Mouse (Mus musculus) lung, embryonic 14.5 days (tissue): ENCODE data around the gene Agpat4. TPM values are rescaled to one million over a fixed set of nuclear protein-coding genes. Genes with fewer than 3 reads are reported as not detected.

ENCODE experiments used
- ATAC-seq: fragments of 200-750 bp; cut with Nextera tagmentation; 2 replicates; pipeline ENCODE4 v1.8.0; 2017; ENCODE audit warnings: mild to moderate bottlenecking, moderate TSS enrichment, moderate library complexity; ENCODE audit not compliant: insufficient read depth
- DNase-seq: peaks from one replicate; pipeline ENCODE4 v3.0.0-alpha.2; 2015
- H3K27ac ChIP-seq: fragments of 300-500 bp; sonication (generic); 2 replicates; pipeline ENCODE4 v1.5.1; 2014; ENCODE audit warnings: low read depth, mild to moderate bottlenecking, moderate library complexity
- H3K27me3 ChIP-seq: fragments of 300-500 bp; sonication (generic); 2 replicates; pipeline ENCODE4 v1.6.1; 2014; ENCODE audit warnings: low read length, control low read depth; ENCODE audit not compliant: insufficient read depth
- H3K36me3 ChIP-seq: fragments of 300-500 bp; sonication (generic); 2 replicates; pipeline ENCODE4 v1.6.1; 2014; ENCODE audit warnings: control low read depth; ENCODE audit not compliant: insufficient read depth
- H3K4me1 ChIP-seq: fragments of 300-500 bp; sonication (generic); 2 replicates; pipeline ENCODE4 v1.6.1; 2014; ENCODE audit warnings: antibody characterized with exemption, control low read depth; ENCODE audit not compliant: insufficient read depth
- H3K4me2 ChIP-seq: fragments of 300-500 bp; sonication (generic); 2 replicates; pipeline ENCODE4 v1.6.1; 2014; ENCODE audit warnings: mild to moderate bottlenecking
- H3K4me3 ChIP-seq: fragments of 300-500 bp; sonication (generic); 2 replicates; pipeline ENCODE4 v1.5.1; 2014; ENCODE audit warnings: low read depth, low read length
- H3K9ac ChIP-seq: fragments of 300-500 bp; sonication (generic); 2 replicates; pipeline ENCODE4 v1.6.1; 2014
- H3K9me3 ChIP-seq: fragments of 300-500 bp; sonication (generic); 2 replicates; pipeline ENCODE4 v1.6.1; 2016; ENCODE audit warnings: low read depth, low read length, control low read depth
- CTCF ChIP-seq: IDR thresholded peaks from 2 replicates; pipeline ENCODE4 v1.5.1; 2016; ENCODE audit warnings: antibody characterized with exemption, low read depth
- WGBS: fragments of 180-500 bp; shearing (Covaris S2); extraction: QIAGEN DNeasy Blood & Tissue Kit; methylation state at CpG from one replicate; pipeline ENCODE4 v1.1.7; 2014; 5-methylcytosine and 5-hydroxymethylcytosine counted together
- polyA plus RNA-seq: library from polyadenylated mRNA; unstranded; fragments of >200 nt; fragmentation: Nextera tagmentation; extraction: Ambion mirVana; gene quantifications from 2 replicates; pipeline ENCODE4 v1.2.1, GENCODE M21; 2014

Gene Agpat4
- polyA plus RNA-seq, 1 experiment from 2014 or later, result 28.2 TPM

- ATAC-seq (no peak), DNase-seq (no peak)
- Histone ChIP-seq H3K27ac (no peak overlapping the region), H3K36me3 (peaks cover 66% of the 10 kb centered on the region), H3K9me3 (no peaks in the 10 kb centered on the region), H3K4me3 (no peak overlapping the region), H3K4me2 (no peak overlapping the region), H3K27me3 (no peaks in the 10 kb centered on the region), H3K9ac (no peak overlapping the region), H3K4me1 (no peaks in the 10 kb centered on the region)
- TF ChIP-seq CTCF, result no peak
- 91% methylated on average over 3 of the region's 3 CpGs for WGBS
These were observed 122.2 kb downstream of the Agpat4 start for GRCm38 (mm10) chr17:12240701-12241100.

- H3K4me2 ChIP-seq, result no peak overlapping the region
- peaks cover 10% of the 10 kb centered on the region; the same call in 1 of the 2 replicates for H3K9me3 ChIP-seq
- H3K4me1 ChIP-seq, result no peaks in the 10 kb centered on the region
- peak; percentile 13 for DNase-seq
- H3K27me3 ChIP-seq, result no peaks in the 10 kb centered on the region
- H3K36me3 ChIP-seq, result peaks cover 66% of the 10 kb centered on the region
- H3K9ac ChIP-seq, result no peak overlapping the region
- WGBS, result 95% methylated on average over 19 of the region's 19 CpGs
- peak; percentile 50 for TF ChIP-seq CTCF
- ATAC-seq, result no peak
- no peak overlapping the region for H3K4me3 ChIP-seq
- H3K27ac ChIP-seq, result no peak overlapping the region
These were observed 131.4 kb downstream of the Agpat4 start for GRCm38 (mm10) chr17:12249783-12250504.

- no peak overlapping the region for H3K4me2 ChIP-seq
- no peak for ATAC-seq
- no peak overlapping the region for H3K4me3 ChIP-seq
- no peak overlapping the region for H3K27ac ChIP-seq
- TF ChIP-seq CTCF, result no peak
- H3K9ac ChIP-seq, result no peak overlapping the region
- H3K4me1 ChIP-seq, result no peaks in the 10 kb centered on the region
- 96% methylated on average over 9 of the region's 9 CpGs for WGBS
- no peak for DNase-seq
- H3K9me3 ChIP-seq, result peaks cover 10% of the 10 kb centered on the region; the same call in 1 of the 2 replicates
- peaks cover 73% of the 10 kb centered on the region for H3K36me3 ChIP-seq
- H3K27me3 ChIP-seq, result no peaks in the 10 kb centered on the region
These were observed 132.1 kb downstream of the Agpat4 start for GRCm38 (mm10) chr17:12250581-12250980.

GRCm38 (mm10) chr17:12256142-12256541, 137.6 kb downstream of the Agpat4 start:
- no peak for ATAC-seq
- Histone ChIP-seq H3K36me3 (peaks cover 84% of the 10 kb centered on the region), H3K4me3 (no peak overlapping the region), H3K9me3 (peaks cover 10% of the 10 kb centered on the region; the same call in 1 of the 2 replicates), H3K9ac (no peak overlapping the region), H3K4me1 (no peaks in the 10 kb centered on the region), H3K27ac (no peak overlapping the region), H3K27me3 (no peaks in the 10 kb centered on the region), H3K4me2 (no peak overlapping the region)
- no peak for DNase-seq
- WGBS, result 91% methylated on average over 11 of the region's 11 CpGs
- no peak for TF ChIP-seq CTCF

GRCm38 (mm10) chr17:12258517-12258916, 140.0 kb downstream of the Agpat4 start:
- peaks cover 80% of the 10 kb centered on the region for H3K36me3 ChIP-seq
- no peaks in the 10 kb centered on the region for H3K4me1 ChIP-seq
- no peak for TF ChIP-seq CTCF
- no peak overlapping the region for H3K9ac ChIP-seq
- H3K27me3 ChIP-seq, result no peaks in the 10 kb centered on the region
- H3K9me3 ChIP-seq, result no peaks in the 10 kb centered on the region
- no peak overlapping the region for H3K4me3 ChIP-seq
- DNase-seq, result no peak
- no peak overlapping the region for H3K4me2 ChIP-seq
- H3K27ac ChIP-seq, result no peak overlapping the region
- 62% methylated on average over 6 of the region's 6 CpGs for WGBS
- no peak for ATAC-seq

- no peak for ATAC-seq
- TF ChIP-seq CTCF, result no peak
- 84% methylated on average over 8 of the region's 8 CpGs for WGBS
- Histone ChIP-seq H3K4me3 (no peak overlapping the region), H3K9me3 (no peaks in the 10 kb centered on the region), H3K9ac (no peak overlapping the region), H3K27me3 (no peaks in the 10 kb centered on the region), H3K4me2 (no peak overlapping the region), H3K36me3 (peaks cover 68% of the 10 kb centered on the region), H3K4me1 (no peaks in the 10 kb centered on the region), H3K27ac (no peak overlapping the region)
- DNase-seq, result no peak
These were observed 141.5 kb downstream of the Agpat4 start for GRCm38 (mm10) chr17:12259957-12260356.

GRCm38 (mm10) chr17:12261376-12261775, 142.9 kb downstream of the Agpat4 start:
- Histone ChIP-seq H3K27me3 (no peaks in the 10 kb centered on the region), H3K4me2 (no peak overlapping the region), H3K27ac (no peak overlapping the region), H3K9ac (no peak overlapping the region), H3K4me1 (0 out of 2 replicates have a peak, but pooled peaks cover under 1% of the 10 kb centered on the region), H3K36me3 (peaks cover 54% of the 10 kb centered on the region), H3K9me3 (no peaks in the 10 kb centered on the region), H3K4me3 (no peak overlapping the region)
- TF ChIP-seq CTCF, result no peak
- WGBS, result 85% methylated on average over 7 of the region's 7 CpGs
- ATAC-seq (no peak), DNase-seq (no peak)
